11 mouse cellular contexts compared by ENCODE assay signal in the genomic region with DNA sequence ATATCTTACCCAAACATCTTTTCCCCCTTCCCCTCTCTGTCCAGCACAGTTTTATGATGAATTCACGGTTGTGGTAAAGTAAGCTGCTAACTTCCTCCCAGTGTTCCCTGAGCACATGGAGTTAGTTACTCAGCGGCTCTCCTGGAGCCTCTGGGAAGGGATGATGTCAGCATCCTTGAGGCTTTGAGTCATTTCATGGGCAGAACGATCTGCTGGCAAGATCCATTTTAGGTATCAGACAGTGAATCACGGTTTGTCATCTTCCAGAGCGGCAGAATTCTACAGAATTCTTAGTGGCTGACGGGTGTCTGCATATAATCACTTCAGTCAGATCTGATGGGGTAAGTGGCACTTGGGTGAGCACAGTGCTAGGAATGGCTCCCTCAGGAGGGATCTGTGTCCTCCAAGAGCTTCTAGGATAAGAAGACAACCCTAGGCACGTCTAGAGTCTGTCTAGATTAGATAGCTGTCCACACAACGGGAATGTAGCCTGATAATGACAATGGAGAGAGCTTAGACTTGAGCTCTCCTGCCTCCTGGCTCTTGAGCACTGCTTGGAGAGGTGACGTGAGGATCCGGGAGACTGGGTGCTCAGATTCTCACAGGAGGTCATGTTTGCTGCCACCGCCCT.
DNase-seq lines count a peak whose midpoint lies in the region; ATAC-seq and TF ChIP-seq lines count a peak whose summit lies in the region.
"Had no signal": no experiment of that assay in that cellular context is flagged by ENCODE, and none has a peak within 500 bp of the region (broad histone marks: within the 10 kb centered on the region; RNA-seq: fewer than 3 reads in every experiment).

No protein-coding gene starts in this region.

- H3K27me3 ChIP-seq in heart, embryonic 12.5 days (replicated peaks) = no peaks in the 10 kb centered on the region; the same call in 1 of the 2 replicates
- no peaks in the 10 kb centered on the region for H3K27me3 ChIP-seq in testis, adult 2 months (ENCODE audit: control insufficient read depth, insufficient read depth, low read length)
- H3K27me3 ChIP-seq in hindbrain, postnatal 0 days (ENCODE audit: insufficient read depth, low read length) = no peaks in the 10 kb centered on the region
- H3K27me3 ChIP-seq: embryonic facial prominence, embryonic 13.5 days; limb, embryonic 13.5 days; neural tube, embryonic 12.5 days had no signal

- H3K4me3 ChIP-seq in heart, embryonic 12.5 days = no peak overlapping the region
- no peak overlapping the region for H3K4me3 ChIP-seq in testis, adult 2 months (ENCODE audit: control insufficient read depth, low read depth, low read length)
- H3K4me3 ChIP-seq in hindbrain, postnatal 0 days (ENCODE audit: low read length) = no peak overlapping the region
- H3K4me3 ChIP-seq: embryonic facial prominence, embryonic 13.5 days; limb, embryonic 13.5 days; neural tube, embryonic 12.5 days had no signal

- H3K4me1 ChIP-seq in heart, embryonic 12.5 days (replicated peaks) = peaks cover 81% of the 10 kb centered on the region
- peaks cover 13% of the 10 kb centered on the region for H3K4me1 ChIP-seq in testis, adult 2 months (ENCODE audit: control insufficient read depth, insufficient read depth, low read length)
- H3K4me1 ChIP-seq in hindbrain, postnatal 0 days (ENCODE audit: insufficient read depth, low read length) = peaks cover 22% of the 10 kb centered on the region

- TF ChIP-seq CTCF in testis, adult 2 months (IDR thresholded peaks at IDR 0.05; ENCODE audit: control insufficient read depth, insufficient read depth, insufficient replicate concordance, low read depth, low read length) = no peak
- TF ChIP-seq CTCF in hindbrain, postnatal 0 days (IDR thresholded peaks at IDR 0.05; ENCODE audit: low read depth) = no peak

- H3K27ac ChIP-seq in heart, embryonic 12.5 days (ENCODE audit: poor library complexity, severe bottlenecking) = peak overlapping the region; percentile 67
- H3K27ac ChIP-seq in testis, adult 2 months (ENCODE audit: control insufficient read depth, insufficient read depth, low read depth, low read length) = peak overlapping the region; percentile 51; the same call in 1 of the 2 replicates
- H3K27ac ChIP-seq in hindbrain, postnatal 0 days = no peak overlapping the region
- H3K27ac ChIP-seq: embryonic facial prominence, embryonic 13.5 days; limb, embryonic 13.5 days; neural tube, embryonic 12.5 days had no signal

- H3K36me3 ChIP-seq in heart, embryonic 12.5 days = no peaks in the 10 kb centered on the region
- no peaks in the 10 kb centered on the region for H3K36me3 ChIP-seq in testis, adult 2 months (ENCODE audit: control insufficient read depth, insufficient read depth, low read length)
- no peaks in the 10 kb centered on the region for H3K36me3 ChIP-seq in hindbrain, postnatal 0 days (ENCODE audit: insufficient read depth, low read length)
- H3K36me3 ChIP-seq: embryonic facial prominence, embryonic 13.5 days; limb, embryonic 13.5 days; neural tube, embryonic 12.5 days had no signal

- no peak for ATAC-seq in heart, embryonic 12.5 days (ENCODE audit: insufficient number of reproducible peaks, low FRiP score)
- ATAC-seq in granulocyte monocyte progenitor cell, adult 5-6 weeks (replicated peaks; ENCODE audit: poor library complexity, severe bottlenecking) = peak; percentile 24
- no peak for ATAC-seq in hindbrain, postnatal 0 days

- H3K9ac ChIP-seq in heart, embryonic 12.5 days = peak overlapping the region; percentile 34; the same call in 1 of the 2 replicates
- H3K9ac ChIP-seq in hindbrain, postnatal 0 days (replicated peaks; ENCODE audit: low read length) = no peak overlapping the region
- H3K9ac ChIP-seq: embryonic facial prominence, embryonic 13.5 days; limb, embryonic 13.5 days; neural tube, embryonic 12.5 days had no signal

- intact Hi-C loops in heart, postnatal 10 days (cut with DNase I) = loop anchor here (2.0 kb wide), 1 partner anchor 20 kb away; no protein-coding TSS in a partner anchor

- 17% methylated on average over 11 of the region's 11 CpGs for WGBS in heart, embryonic 12.5 days
- 72% methylated on average over 11 of the region's 11 CpGs for WGBS in hindbrain, postnatal 0 days

- no peaks in the 10 kb centered on the region for H3K9me3 ChIP-seq in heart, embryonic 12.5 days (replicated peaks)
- H3K9me3 ChIP-seq in hindbrain, postnatal 0 days (ENCODE audit: low read length) = no peaks in the 10 kb centered on the region
- H3K9me3 ChIP-seq: embryonic facial prominence, embryonic 13.5 days; limb, embryonic 13.5 days; neural tube, embryonic 12.5 days had no signal

- H3K4me2 ChIP-seq in heart, embryonic 12.5 days = peak overlapping the region; percentile 25
- no peak overlapping the region for H3K4me2 ChIP-seq in hindbrain, postnatal 0 days (ENCODE audit: low read depth, low read length)
- H3K4me2 ChIP-seq: embryonic facial prominence, embryonic 13.5 days; limb, embryonic 13.5 days; neural tube, embryonic 12.5 days had no signal

- DNase-seq in heart, postnatal 10 days = no peak
- DNase-seq in testis, postnatal 10 days (ENCODE audit: low spot score) = no peak
- no peak for DNase-seq in cerebellum, postnatal 36 days
- DNase-seq in cerebellum, adult 9-10 months = no peak
- no peak for DNase-seq in hindbrain, postnatal 0 days (ENCODE audit: low spot score)

- no peak for TF ChIP-seq POLR2A in testis, adult 2 months (IDR thresholded peaks at IDR 0.05; ENCODE audit: control insufficient read depth, low read depth, low read length)
